Mouse (Mus musculus): ENCODE data around the gene Prkd3. TPM values are rescaled to one million over a fixed set of nuclear protein-coding genes. Genes with fewer than 3 reads are reported as not detected.

Prkd3 gene
- total and polyA plus RNA-seq, 3 experiments, result 0.16 TPM; not detected in 2

DNA sequence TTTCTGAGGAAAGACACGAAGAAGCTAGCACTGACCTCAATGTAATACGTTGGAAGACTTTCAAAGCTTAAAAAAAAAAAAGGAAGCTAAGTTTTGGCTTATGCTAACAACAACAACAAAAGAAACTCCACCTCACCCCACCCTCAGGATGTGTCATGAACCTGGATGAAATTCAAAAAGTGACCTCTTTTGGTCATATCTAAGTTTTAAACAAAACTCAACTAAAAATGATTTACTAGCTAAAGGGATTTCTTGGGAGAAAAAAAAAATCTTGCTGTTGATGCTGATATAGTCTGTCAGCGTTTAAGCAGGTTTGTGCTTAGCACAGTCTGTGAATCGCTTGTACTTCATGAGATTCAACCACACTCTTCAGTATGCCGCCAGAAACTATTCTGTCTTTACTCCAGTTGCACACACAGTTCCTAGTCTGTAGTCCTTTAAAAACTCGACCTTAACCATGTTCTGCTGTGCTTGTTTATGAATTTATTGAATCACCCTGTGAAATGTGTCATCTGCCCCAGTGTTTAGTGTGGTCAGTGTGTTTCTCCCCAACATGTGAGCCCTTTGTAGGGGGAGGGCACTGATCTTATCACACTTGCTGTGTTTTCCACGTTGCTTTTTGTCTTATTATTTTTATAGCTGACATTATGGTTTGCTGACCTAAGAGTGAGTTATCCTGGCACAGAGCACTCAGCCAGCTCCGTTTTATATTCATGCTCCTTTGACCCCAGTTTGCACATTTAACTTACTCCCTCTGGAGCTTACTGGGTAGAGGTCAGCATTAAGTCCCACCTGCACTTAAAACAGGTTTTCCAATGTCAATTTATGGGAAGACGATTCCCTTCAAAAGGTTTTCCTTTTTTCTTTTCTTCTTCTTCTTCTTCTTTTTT, 25.4 kb downstream of the Prkd3 start:
- Histone ChIP-seq H3K9me3 (replicated peaks) (no peaks in the 10 kb centered on the region), H3K4me3 (ENCODE audit: low read depth, low read length) (no peak overlapping the region), H3K36me3 (replicated peaks) (no peaks in the 10 kb centered on the region), H3K4me1 (ENCODE audit: insufficient read depth, low read depth, low read length) (no peaks in the 10 kb centered on the region), H3K27me3 (ENCODE audit: insufficient read depth, low read length) (no peaks in the 10 kb centered on the region)
- ATAC-seq (ENCODE audit: extremely low read depth, insufficient number of reproducible peaks, low FRiP score, poor library complexity, severe bottlenecking) (no peak), DNase-seq (ENCODE audit: low spot score) (no peak)
- no peak for TF ChIP-seq POLR2AphosphoS5 (IDR thresholded peaks at IDR 0.05; ENCODE audit: insufficient replicate concordance, low read depth, low read length)

- no peak for ATAC-seq (ENCODE audit: extremely low read depth, insufficient number of reproducible peaks, low FRiP score, poor library complexity, severe bottlenecking)
- no peak for DNase-seq (ENCODE audit: low spot score)
- H3K4me3 ChIP-seq (ENCODE audit: low read depth, low read length), result no peak overlapping the region
- no peaks in the 10 kb centered on the region for H3K9me3 ChIP-seq (replicated peaks)
- TF ChIP-seq CTCF (IDR thresholded peaks at IDR 0.05; ENCODE audit: low read depth, low read length) (no peak), GATA2 (IDR thresholded peaks at IDR 0.05; ENCODE audit: borderline replicate concordance, low read depth, low read length) (no peak), POLR2AphosphoS5 (IDR thresholded peaks at IDR 0.05; ENCODE audit: insufficient replicate concordance, low read depth, low read length) (no peak), TAL1 (conservative IDR thresholded peaks at IDR 0.05; ENCODE audit: low read depth, low read length) (no peak), GATA1 (IDR thresholded peaks at IDR 0.05; ENCODE audit: borderline replicate concordance, low read length) (no peak)
- no peaks in the 10 kb centered on the region for H3K4me1 ChIP-seq (ENCODE audit: insufficient read depth, low read depth, low read length)
- no peaks in the 10 kb centered on the region for H3K27me3 ChIP-seq (ENCODE audit: insufficient read depth, low read length)
- H3K36me3 ChIP-seq (replicated peaks), result no peaks in the 10 kb centered on the region
These were observed 26.2 kb downstream of the Prkd3 start for GRCm38 (mm10) chr17:78994382-78994781.

DNA sequence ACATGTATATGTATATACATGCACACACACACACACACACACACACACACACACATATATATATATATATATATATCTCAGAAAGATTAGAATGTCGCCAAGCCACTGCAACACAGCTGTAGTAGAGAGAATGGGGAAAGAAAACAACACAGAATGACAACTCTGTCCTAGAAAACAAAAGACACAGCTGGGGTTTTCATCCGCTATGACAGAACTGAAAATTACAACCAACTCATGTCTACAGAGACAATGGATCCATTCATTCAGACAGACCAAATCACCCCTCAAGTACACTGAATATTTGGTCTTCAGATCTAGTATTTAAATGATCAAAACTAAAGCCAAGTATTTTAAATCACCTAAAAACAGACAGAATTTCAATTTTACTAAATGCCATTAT, 26.9 kb downstream of the Prkd3 start:
- ATAC-seq (ENCODE audit: extremely low read depth, insufficient number of reproducible peaks, low FRiP score, poor library complexity, severe bottlenecking), result no peak
- H3K27me3 ChIP-seq (ENCODE audit: insufficient read depth, low read length), result no peaks in the 10 kb centered on the region

DNA sequence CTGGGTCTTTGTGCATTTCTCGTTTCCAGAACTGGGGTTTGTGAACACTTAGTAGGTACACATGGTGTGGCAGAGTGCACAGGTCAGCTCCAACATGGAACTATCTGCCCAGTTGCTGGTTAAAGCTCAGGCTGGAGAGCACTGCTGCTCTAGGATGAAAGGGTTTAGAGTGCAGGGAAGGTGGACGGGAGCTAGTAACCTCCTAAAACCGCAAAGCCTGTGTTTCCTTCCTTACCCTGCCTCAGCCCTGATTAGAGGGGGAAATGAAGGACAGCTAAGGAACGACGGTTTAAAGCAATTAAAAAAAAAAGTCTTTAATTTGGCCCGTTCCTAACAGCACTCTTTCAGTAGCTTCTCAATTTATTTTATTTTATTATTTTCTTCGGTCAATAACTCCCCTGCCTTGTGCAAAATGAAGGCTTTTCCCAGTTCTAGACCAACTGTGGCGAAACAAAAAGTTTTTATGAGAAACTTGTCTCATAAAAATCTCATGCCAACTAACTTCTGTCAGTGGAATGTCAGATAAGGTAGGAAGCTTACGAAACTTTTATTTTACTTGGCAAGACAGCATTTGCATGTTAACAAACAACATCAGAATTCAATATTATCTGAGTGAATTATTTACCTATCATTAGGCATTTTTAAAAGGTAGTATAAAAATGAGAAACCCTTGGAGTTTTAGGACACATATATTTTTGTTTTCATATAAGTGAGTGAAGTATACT, 28.2 kb downstream of the Prkd3 start:
- DNase-seq (ENCODE audit: low spot score) (no peak), ATAC-seq (ENCODE audit: extremely low read depth, insufficient number of reproducible peaks, low FRiP score, poor library complexity, severe bottlenecking) (no peak)
- Histone ChIP-seq H3K4me3 (ENCODE audit: low read depth, low read length) (no peak overlapping the region), H3K9me3 (replicated peaks) (no peaks in the 10 kb centered on the region), H3K27me3 (ENCODE audit: insufficient read depth, low read length) (no peaks in the 10 kb centered on the region), H3K36me3 (replicated peaks) (no peaks in the 10 kb centered on the region), H3K4me1 (ENCODE audit: insufficient read depth, low read depth, low read length) (no peaks in the 10 kb centered on the region)
- no peak for TF ChIP-seq TAL1 (conservative IDR thresholded peaks at IDR 0.05; ENCODE audit: low read depth, low read length)
- TF ChIP-seq GATA1 (IDR thresholded peaks at IDR 0.05; ENCODE audit: borderline replicate concordance, low read length), result no peak
- TF ChIP-seq POLR2AphosphoS5 (IDR thresholded peaks at IDR 0.05; ENCODE audit: insufficient replicate concordance, low read depth, low read length), result no peak
- TF ChIP-seq CTCF (IDR thresholded peaks at IDR 0.05; ENCODE audit: low read depth, low read length), result no peak

More for the DNA sequence above, 26.9 kb downstream of the Prkd3 start:
- no peak for DNase-seq (ENCODE audit: low spot score)
- no peaks in the 10 kb centered on the region for H3K9me3 ChIP-seq (replicated peaks)
- H3K4me3 ChIP-seq (ENCODE audit: low read depth, low read length), result no peak overlapping the region
- TF ChIP-seq GATA1 (IDR thresholded peaks at IDR 0.05; ENCODE audit: borderline replicate concordance, low read length) (no peak), GATA2 (IDR thresholded peaks at IDR 0.05; ENCODE audit: borderline replicate concordance, low read depth, low read length) (no peak), TAL1 (conservative IDR thresholded peaks at IDR 0.05; ENCODE audit: low read depth, low read length) (no peak), CTCF (IDR thresholded peaks at IDR 0.05; ENCODE audit: low read depth, low read length) (no peak), POLR2AphosphoS5 (IDR thresholded peaks at IDR 0.05; ENCODE audit: insufficient replicate concordance, low read depth, low read length) (no peak)
- H3K4me1 ChIP-seq (ENCODE audit: insufficient read depth, low read depth, low read length), result no peaks in the 10 kb centered on the region
- H3K36me3 ChIP-seq (replicated peaks), result no peaks in the 10 kb centered on the region

DNA sequence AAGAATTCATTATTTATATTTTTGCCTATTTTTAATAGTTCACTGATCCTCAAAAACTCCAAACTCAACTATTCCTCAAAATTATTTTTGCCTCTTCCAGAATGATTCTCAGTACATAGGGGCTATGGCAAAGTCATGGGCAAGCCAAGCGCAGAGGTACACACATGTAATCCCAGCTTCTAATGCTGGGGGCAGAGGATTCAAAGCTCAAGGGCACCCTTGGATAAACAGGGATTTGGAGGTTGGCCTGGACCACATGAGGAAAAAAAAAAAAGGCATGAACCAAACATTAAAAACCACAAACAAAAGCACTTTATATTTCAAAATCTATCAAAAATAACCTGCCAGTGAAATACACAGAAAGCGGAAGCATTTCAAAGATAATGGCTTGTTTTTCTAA, 29.1 kb downstream of the Prkd3 start:
- DNase-seq (ENCODE audit: low spot score) (no peak), ATAC-seq (ENCODE audit: extremely low read depth, insufficient number of reproducible peaks, low FRiP score, poor library complexity, severe bottlenecking) (no peak)
- no peaks in the 10 kb centered on the region for H3K4me1 ChIP-seq (ENCODE audit: insufficient read depth, low read depth, low read length)
- H3K4me3 ChIP-seq (ENCODE audit: low read depth, low read length), result no peak overlapping the region
- no peak for TF ChIP-seq CTCF (IDR thresholded peaks at IDR 0.05; ENCODE audit: low read depth, low read length)
- TF ChIP-seq GATA2 (IDR thresholded peaks at IDR 0.05; ENCODE audit: borderline replicate concordance, low read depth, low read length), result no peak
- TF ChIP-seq GATA1 (IDR thresholded peaks at IDR 0.05; ENCODE audit: borderline replicate concordance, low read length), result no peak
- TF ChIP-seq POLR2AphosphoS5 (IDR thresholded peaks at IDR 0.05; ENCODE audit: insufficient replicate concordance, low read depth, low read length), result no peak
- TF ChIP-seq TAL1 (conservative IDR thresholded peaks at IDR 0.05; ENCODE audit: low read depth, low read length), result no peak
- H3K9me3 ChIP-seq (replicated peaks), result no peaks in the 10 kb centered on the region
- H3K36me3 ChIP-seq (replicated peaks), result no peaks in the 10 kb centered on the region
- H3K27me3 ChIP-seq (ENCODE audit: insufficient read depth, low read length), result no peaks in the 10 kb centered on the region

DNA sequence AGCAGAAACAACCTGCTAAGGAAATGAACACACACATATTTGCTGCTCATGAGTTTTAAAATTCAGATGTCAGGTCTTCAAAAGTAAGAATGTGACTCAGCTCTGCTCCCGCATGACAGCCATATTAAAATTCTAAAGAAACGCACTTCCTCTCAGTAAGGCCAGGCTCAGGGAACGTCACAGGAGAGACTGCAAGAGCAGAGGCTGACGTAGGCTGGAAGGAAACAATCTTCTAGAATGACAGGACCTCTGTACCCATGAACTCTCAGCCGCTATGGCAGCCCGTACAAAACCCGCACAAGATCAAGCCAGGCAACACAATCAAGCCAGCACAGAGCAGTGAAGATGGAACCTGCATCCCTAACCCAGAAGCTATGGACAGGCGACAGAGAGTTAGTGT, 31.6 kb downstream of the Prkd3 start:
- no peaks in the 10 kb centered on the region for H3K9me3 ChIP-seq (replicated peaks)
- ATAC-seq (ENCODE audit: extremely low read depth, insufficient number of reproducible peaks, low FRiP score, poor library complexity, severe bottlenecking) (no peak), DNase-seq (ENCODE audit: low spot score) (no peak)
- no peak overlapping the region for H3K4me3 ChIP-seq (ENCODE audit: low read depth, low read length)
- TF ChIP-seq CTCF (IDR thresholded peaks at IDR 0.05; ENCODE audit: low read depth, low read length), result no peak
- H3K36me3 ChIP-seq (replicated peaks), result no peaks in the 10 kb centered on the region
- H3K4me1 ChIP-seq (ENCODE audit: insufficient read depth, low read depth, low read length), result no peaks in the 10 kb centered on the region
- H3K27me3 ChIP-seq (ENCODE audit: insufficient read depth, low read length), result no peaks in the 10 kb centered on the region
